Mouse (Mus musculus): ENCODE data around the gene Pgap3. TPM values are rescaled to one million over a fixed set of nuclear protein-coding genes. Genes with fewer than 3 reads are reported as not detected.
A peak's percentile ranks its signal among the peaks of the same experiment; 100 is the strongest.

Pgap3 gene
- polyA plus RNA-seq, 1 experiment from 2014 or later = 8.0 TPM

DNA sequence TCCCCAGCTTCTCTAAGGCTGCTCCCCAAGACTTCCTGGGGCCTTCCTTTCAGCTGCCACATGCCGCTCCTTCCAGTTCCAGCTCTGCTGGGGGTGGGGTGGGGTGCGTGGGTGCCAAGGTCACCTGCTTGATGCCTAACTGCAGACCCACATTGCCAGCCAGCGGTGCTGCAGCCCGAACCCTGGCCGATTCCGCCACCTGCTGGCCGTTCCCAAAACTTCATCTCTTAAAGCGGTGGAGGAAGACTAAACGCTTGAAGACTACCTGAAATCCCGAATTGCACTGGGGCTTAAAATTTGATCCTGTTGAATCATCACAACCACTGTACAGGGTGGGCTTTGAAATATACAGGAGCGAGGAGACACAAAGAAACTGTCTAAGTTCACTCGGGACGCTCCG lies 55.0 kb downstream of the Pgap3 start:
- Histone ChIP-seq H3K9ac (replicated peaks; ENCODE audit: low read depth) (no peak overlapping the region), H3K4me3 (ENCODE audit: low read depth, low read length) (no peak overlapping the region), H3K9me3 (ENCODE audit: low read length) (no peaks in the 10 kb centered on the region), H3K27ac (ENCODE audit: low read length) (no peak overlapping the region), H3K27me3 (replicated peaks; ENCODE audit: insufficient read depth, low read length) (peaks cover 18% of the 10 kb centered on the region), H3K4me2 (replicated peaks; ENCODE audit: low read depth, low read length) (peak overlapping the region; percentile 29; the same call in 1 of the 2 replicates), H3K36me3 (ENCODE audit: insufficient read depth, low read length) (no peaks in the 10 kb centered on the region), H3K4me1 (ENCODE audit: insufficient read depth, low read depth, low read length) (peaks cover 5% of the 10 kb centered on the region; the same call in 1 of the 2 replicates)
- WGBS = 2% methylated on average over 14 of the region's 14 CpGs
- DNase-seq (ENCODE audit: low spot score) (peak; percentile 71), ATAC-seq (no peak)
- TF ChIP-seq EP300 (IDR thresholded peaks at IDR 0.05) (no peak), CTCF (IDR thresholded peaks at IDR 0.05) (peak; percentile 87)

DNA sequence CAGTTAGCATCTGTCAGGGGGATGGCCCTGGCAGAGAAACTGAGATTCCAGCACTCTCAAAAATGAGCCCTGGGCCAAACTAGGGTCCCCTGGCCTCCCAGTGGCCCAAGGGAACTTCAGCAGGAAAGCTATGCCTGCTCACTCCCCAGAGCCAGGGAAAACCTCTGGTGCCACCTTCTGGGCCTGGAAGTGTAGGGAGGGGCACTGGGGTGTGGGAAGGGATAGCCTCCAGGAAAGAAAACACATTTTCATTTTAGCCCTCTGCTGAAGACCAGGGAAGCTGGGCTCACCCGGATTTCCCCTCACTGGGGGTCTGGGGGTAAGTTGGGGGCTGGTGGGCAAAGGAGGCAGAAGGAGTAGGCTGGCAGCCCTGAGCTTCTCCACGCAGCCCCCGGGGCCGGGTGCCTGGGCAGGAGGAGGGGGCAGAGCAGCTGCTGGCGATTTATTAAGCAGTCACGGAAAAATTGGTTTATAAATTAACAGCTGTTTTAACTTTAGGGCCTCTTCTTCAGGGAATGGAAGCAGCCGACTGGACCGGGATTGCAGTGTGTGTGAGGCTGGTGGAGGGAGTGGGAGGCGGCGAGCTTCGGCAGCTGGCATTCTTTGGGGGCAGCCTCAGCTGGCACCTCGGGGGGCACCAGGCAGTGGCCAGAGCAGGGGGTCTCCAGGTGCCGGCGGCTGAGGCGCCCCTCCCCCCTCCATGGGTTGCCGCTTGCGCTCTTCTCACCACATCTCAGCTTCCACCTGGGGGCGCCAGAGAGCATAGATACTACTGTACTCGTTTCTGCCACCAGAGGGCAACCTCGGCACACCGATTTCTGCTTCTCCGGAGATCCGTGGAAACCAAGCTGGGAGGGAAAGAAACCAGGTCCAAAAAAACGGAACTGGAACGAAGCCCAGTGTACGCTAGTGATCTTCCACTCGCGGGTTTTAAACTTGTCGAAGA lies 58.0 kb downstream of the Pgap3 start:
- peak; percentile 87 for DNase-seq (ENCODE audit: low spot score)

DNA sequence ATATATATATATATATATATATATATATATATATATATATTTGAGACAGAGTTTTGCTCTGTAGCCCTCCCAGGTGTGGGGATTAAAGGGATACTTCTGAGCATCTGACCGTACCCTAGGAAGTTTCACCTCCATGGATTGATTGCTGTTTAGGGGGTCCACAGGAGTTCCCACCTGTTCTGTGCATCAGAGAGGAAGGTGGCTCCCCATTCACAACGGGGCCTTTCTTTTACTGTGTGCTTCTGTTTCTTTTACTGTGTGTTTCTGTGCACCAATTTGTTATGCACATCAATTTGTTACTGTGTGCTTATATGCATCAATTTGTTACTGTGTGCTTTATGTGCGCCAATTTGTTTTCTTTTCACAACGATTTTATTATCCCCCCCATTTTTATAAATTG lies 59.1 kb downstream of the Pgap3 start:
- WGBS = 61% methylated on average over 4 of the region's 4 CpGs
- H3K27ac ChIP-seq (ENCODE audit: low read length) = no peak overlapping the region
- no peak overlapping the region for H3K4me2 ChIP-seq (replicated peaks; ENCODE audit: low read depth, low read length)
- ATAC-seq = no peak
- H3K4me1 ChIP-seq (ENCODE audit: insufficient read depth, low read depth, low read length) = peaks cover 6% of the 10 kb centered on the region; the same call in 1 of the 2 replicates
- H3K36me3 ChIP-seq (ENCODE audit: insufficient read depth, low read length) = no peaks in the 10 kb centered on the region
- H3K9me3 ChIP-seq (ENCODE audit: low read length) = no peaks in the 10 kb centered on the region
- H3K9ac ChIP-seq (replicated peaks; ENCODE audit: low read depth) = no peak overlapping the region
- no peak for TF ChIP-seq CTCF (IDR thresholded peaks at IDR 0.05)
- TF ChIP-seq EP300 (IDR thresholded peaks at IDR 0.05) = no peak
- H3K4me3 ChIP-seq (ENCODE audit: low read depth, low read length) = no peak overlapping the region
- DNase-seq (ENCODE audit: low spot score) = no peak
- H3K27me3 ChIP-seq (replicated peaks; ENCODE audit: insufficient read depth, low read length) = peaks cover 40% of the 10 kb centered on the region

More for the DNA sequence above, 58.0 kb downstream of the Pgap3 start:
- H3K27me3 ChIP-seq (replicated peaks; ENCODE audit: insufficient read depth, low read length) = peaks cover 29% of the 10 kb centered on the region
- no peak for TF ChIP-seq EP300 (IDR thresholded peaks at IDR 0.05)
- TF ChIP-seq CTCF (IDR thresholded peaks at IDR 0.05) = peak; percentile 100
- H3K36me3 ChIP-seq (ENCODE audit: insufficient read depth, low read length) = no peaks in the 10 kb centered on the region
- peaks cover 6% of the 10 kb centered on the region; the same call in 1 of the 2 replicates for H3K4me1 ChIP-seq (ENCODE audit: insufficient read depth, low read depth, low read length)
- no peaks in the 10 kb centered on the region for H3K9me3 ChIP-seq (ENCODE audit: low read length)
- peak overlapping the region; percentile 57 for H3K4me2 ChIP-seq (replicated peaks; ENCODE audit: low read depth, low read length)
- 2% methylated on average over 29 of the region's 29 CpGs for WGBS
- H3K9ac ChIP-seq (replicated peaks; ENCODE audit: low read depth) = no peak overlapping the region
- peak; percentile 59 for ATAC-seq
- H3K4me3 ChIP-seq (ENCODE audit: low read depth, low read length) = peak overlapping the region; percentile 21
- H3K27ac ChIP-seq (ENCODE audit: low read length) = no peak overlapping the region

DNA sequence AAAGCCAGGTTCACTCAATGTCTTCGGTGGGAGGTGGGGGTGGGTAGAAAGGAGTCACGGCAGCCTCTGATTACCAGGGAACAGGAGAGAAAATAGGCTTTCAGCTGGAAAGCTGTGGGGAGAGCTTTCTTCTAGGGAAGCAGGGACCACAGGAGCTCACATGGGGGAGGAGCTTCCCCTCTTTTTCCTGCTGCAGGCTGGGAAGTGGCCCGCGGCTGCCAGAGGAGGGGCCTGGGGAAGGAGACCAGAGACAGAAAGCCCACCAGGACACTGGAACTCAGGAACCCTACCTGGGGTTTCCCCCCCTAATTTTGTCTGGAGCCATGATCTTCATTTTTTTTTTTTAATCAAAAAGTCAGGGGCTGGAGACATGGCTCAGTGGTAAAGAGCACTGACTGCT lies 59.7 kb downstream of the Pgap3 start:
- Histone ChIP-seq H3K9me3 (ENCODE audit: low read length) (no peaks in the 10 kb centered on the region), H3K4me2 (replicated peaks; ENCODE audit: low read depth, low read length) (no peak overlapping the region), H3K4me3 (ENCODE audit: low read depth, low read length) (no peak overlapping the region), H3K36me3 (ENCODE audit: insufficient read depth, low read length) (no peaks in the 10 kb centered on the region), H3K4me1 (ENCODE audit: insufficient read depth, low read depth, low read length) (peaks cover 6% of the 10 kb centered on the region; the same call in 1 of the 2 replicates), H3K27me3 (replicated peaks; ENCODE audit: insufficient read depth, low read length) (peaks cover 45% of the 10 kb centered on the region), H3K27ac (ENCODE audit: low read length) (no peak overlapping the region), H3K9ac (replicated peaks; ENCODE audit: low read depth) (no peak overlapping the region)
- ATAC-seq (no peak), DNase-seq (ENCODE audit: low spot score) (no peak)
- 12% methylated on average over 2 of the region's 4 CpGs for WGBS
- TF ChIP-seq EP300 (IDR thresholded peaks at IDR 0.05) = no peak
- no peak for TF ChIP-seq CTCF (IDR thresholded peaks at IDR 0.05)

DNA sequence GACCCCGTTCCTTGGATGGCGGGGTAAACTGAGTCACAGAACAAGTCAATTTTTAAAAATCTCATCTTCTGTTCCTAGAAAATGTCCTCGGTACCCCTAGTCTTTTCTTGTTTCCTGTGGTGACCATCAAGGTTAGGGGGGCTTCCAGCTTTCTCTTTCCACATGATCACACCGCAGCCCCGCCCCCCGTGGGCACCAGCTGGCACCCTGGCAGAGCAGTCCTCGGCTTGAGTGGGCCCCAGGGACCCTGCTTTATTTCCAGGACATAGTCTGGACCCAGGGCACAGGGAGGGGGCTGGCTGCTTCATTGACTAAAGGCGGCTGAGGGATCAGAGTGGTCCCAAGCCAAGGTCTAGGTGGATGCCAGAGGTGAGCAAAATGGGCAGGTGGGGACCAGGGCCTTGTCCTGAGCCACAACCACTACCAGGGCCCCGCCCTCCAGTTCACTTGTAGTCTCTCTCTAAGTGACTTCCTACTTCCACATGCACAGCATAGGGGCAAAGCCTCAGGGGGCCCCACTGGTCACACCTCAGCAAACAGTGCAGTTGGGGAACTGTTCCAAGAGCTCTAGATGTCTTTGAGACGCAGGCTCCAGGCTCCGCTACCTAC lies 60.5 kb downstream of the Pgap3 start:
- DNase-seq (ENCODE audit: low spot score) (no peak), ATAC-seq (no peak)
- WGBS = 22% methylated on average over 11 of the region's 11 CpGs
- Histone ChIP-seq H3K4me2 (replicated peaks; ENCODE audit: low read depth, low read length) (peak overlapping the region; percentile 97; the same call in 1 of the 2 replicates), H3K27ac (ENCODE audit: low read length) (no peak overlapping the region), H3K9ac (replicated peaks; ENCODE audit: low read depth) (no peak overlapping the region), H3K27me3 (replicated peaks; ENCODE audit: insufficient read depth, low read length) (peaks cover 54% of the 10 kb centered on the region), H3K9me3 (ENCODE audit: low read length) (no peaks in the 10 kb centered on the region), H3K4me3 (ENCODE audit: low read depth, low read length) (peak overlapping the region; percentile 50; the same call in 1 of the 2 replicates), H3K36me3 (ENCODE audit: insufficient read depth, low read length) (no peaks in the 10 kb centered on the region), H3K4me1 (ENCODE audit: insufficient read depth, low read depth, low read length) (peaks cover 6% of the 10 kb centered on the region; the same call in 1 of the 2 replicates)
- TF ChIP-seq CTCF (IDR thresholded peaks at IDR 0.05) = no peak
- no peak for TF ChIP-seq EP300 (IDR thresholded peaks at IDR 0.05)

DNA sequence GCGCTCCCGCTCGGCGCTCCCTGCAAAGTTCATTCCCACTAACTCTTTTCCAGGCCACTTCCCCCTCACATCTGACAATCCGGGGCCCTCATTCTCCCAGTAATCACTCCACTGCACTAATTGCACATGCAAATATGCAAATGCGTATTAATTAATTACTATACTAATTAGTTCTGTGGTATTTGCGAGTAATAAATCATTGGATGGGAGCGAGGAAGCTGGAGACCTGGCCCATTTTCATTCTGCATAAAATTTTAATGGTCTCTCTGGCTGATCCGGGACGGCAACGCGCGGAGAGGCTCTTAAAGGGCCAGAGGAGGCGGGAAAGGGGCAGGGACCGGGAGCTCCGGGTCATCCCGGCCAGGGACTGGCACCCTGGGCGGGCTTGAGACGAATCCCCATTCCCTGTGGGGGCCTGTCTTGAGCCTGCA lies 61.2 kb downstream of the Pgap3 start:
- Histone ChIP-seq H3K27me3 (replicated peaks; ENCODE audit: insufficient read depth, low read length) (peaks cover 61% of the 10 kb centered on the region), H3K4me2 (replicated peaks; ENCODE audit: low read depth, low read length) (peak overlapping the region; percentile 97), H3K9ac (replicated peaks; ENCODE audit: low read depth) (no peak overlapping the region), H3K27ac (ENCODE audit: low read length) (no peak overlapping the region), H3K9me3 (ENCODE audit: low read length) (no peaks in the 10 kb centered on the region), H3K4me1 (ENCODE audit: insufficient read depth, low read depth, low read length) (peaks cover 6% of the 10 kb centered on the region; the same call in 1 of the 2 replicates), H3K36me3 (ENCODE audit: insufficient read depth, low read length) (no peaks in the 10 kb centered on the region), H3K4me3 (ENCODE audit: low read depth, low read length) (peak overlapping the region; percentile 50)
- no peak for TF ChIP-seq EP300 (IDR thresholded peaks at IDR 0.05)
- no peak for TF ChIP-seq CTCF (IDR thresholded peaks at IDR 0.05)
- DNase-seq (ENCODE audit: low spot score) (no peak), ATAC-seq (no peak)
- 1% methylated on average over 19 of the region's 19 CpGs for WGBS

Other genes with a start within 250 kb of the Pgap3 start
- gene Med1, start 207.2 kb downstream of the Pgap3 start, polyA plus RNA-seq (2015; fragmentation: Nextera tagmentation; extraction: Ambion mirVana) = 32.2 and 34.1 TPM in 2 replicates
- 6.7 and 8.3 TPM in 2 replicates for gene Cdk12, start 197.4 kb downstream of the Pgap3 start, polyA plus RNA-seq (2015; fragmentation: Nextera tagmentation; extraction: Ambion mirVana)
- not detected in 2 replicates for gene Neurod2, start 70.8 kb downstream of the Pgap3 start, polyA plus RNA-seq (2015; fragmentation: Nextera tagmentation; extraction: Ambion mirVana)
- gene Ppp1r1b, start 52.1 kb downstream of the Pgap3 start, polyA plus RNA-seq (2015; fragmentation: Nextera tagmentation; extraction: Ambion mirVana) = 11.8 and 18.6 TPM in 2 replicates
- 69.9 and 73.1 TPM in 2 replicates for gene Stard3, start 42.1 kb downstream of the Pgap3 start, polyA plus RNA-seq (2015; fragmentation: Nextera tagmentation; extraction: Ambion mirVana)
- 5.8 and 6.4 TPM in 2 replicates for gene Tcap, start 16.7 kb downstream of the Pgap3 start, polyA plus RNA-seq (2015; fragmentation: Nextera tagmentation; extraction: Ambion mirVana)
- 0.12 TPM in 1 of 2 replicates, not detected in the other for gene Pnmt, start 14.0 kb downstream of the Pgap3 start, polyA plus RNA-seq (2015; fragmentation: Nextera tagmentation; extraction: Ambion mirVana)
- gene Erbb2, start 12.0 kb upstream of the Pgap3 start, polyA plus RNA-seq (2015; fragmentation: Nextera tagmentation; extraction: Ambion mirVana) = 21.2 and 23.6 TPM in 2 replicates
- gene Mien1, start 38.5 kb upstream of the Pgap3 start, polyA plus RNA-seq (2015; fragmentation: Nextera tagmentation; extraction: Ambion mirVana) = 86.1 and 96.0 TPM in 2 replicates
- gene Grb7, start 45.9 kb upstream of the Pgap3 start, polyA plus RNA-seq (2015; fragmentation: Nextera tagmentation; extraction: Ambion mirVana) = 30.7 and 33.1 TPM in 2 replicates
- gene Ikzf3, start 145.5 kb upstream of the Pgap3 start, polyA plus RNA-seq (2015; fragmentation: Nextera tagmentation; extraction: Ambion mirVana) = 0.20 and 0.43 TPM in 2 replicates
- 0.10 and 0.21 TPM in 2 replicates for gene Zpbp2, start 150.6 kb upstream of the Pgap3 start, polyA plus RNA-seq (2015; fragmentation: Nextera tagmentation; extraction: Ambion mirVana)
- gene Ormdl3, start 186.9 kb upstream of the Pgap3 start, polyA plus RNA-seq (2015; fragmentation: Nextera tagmentation; extraction: Ambion mirVana) = 43.7 and 45.3 TPM in 2 replicates
- gene Lrrc3c, start 197.8 kb upstream of the Pgap3 start, polyA plus RNA-seq (2015; fragmentation: Nextera tagmentation; extraction: Ambion mirVana) = not detected in 2 replicates
- 0.14 and 0.70 TPM in 2 replicates for gene Gm12355, start 225.2 kb upstream of the Pgap3 start, polyA plus RNA-seq (2015; fragmentation: Nextera tagmentation; extraction: Ambion mirVana)
- not detected in 2 replicates for gene Gsdma3, start 225.9 kb upstream of the Pgap3 start, polyA plus RNA-seq (2015; fragmentation: Nextera tagmentation; extraction: Ambion mirVana)
- not detected in 2 replicates for gene Gsdma2, start 246.3 kb upstream of the Pgap3 start, polyA plus RNA-seq (2015; fragmentation: Nextera tagmentation; extraction: Ambion mirVana)